Mouse (Mus musculus) midbrain, embryonic 11.5 days (tissue): ENCODE measurements around the gene Trim41. TPM values are rescaled to one million over a fixed set of nuclear protein-coding genes. Genes with fewer than 3 reads are reported as not detected.
"Not testable (repeated sequence)": the region's sequence is repeated elsewhere in the genome, so short reads cannot be mapped to it uniquely, and the experiment has no call there.

Experiments
- ATAC-seq: fragments of 200-750 bp; cut with Nextera tagmentation; 2 replicates; pipeline ENCODE4 v1.8.0; 2017; ENCODE audit warnings: moderate TSS enrichment, moderate library complexity; ENCODE audit not compliant: low FRiP score
- DNase-seq: peaks from one replicate; pipeline ENCODE4 v3.0.0; 2015; ENCODE audit warnings: low spot score; ENCODE audit errors: missing footprints
- H3K27ac ChIP-seq: fragments of 300-500 bp; sonication (generic); 2 replicates; pipeline ENCODE4 v1.5.1; 2014; ENCODE audit warnings: low read depth, low read length
- H3K27me3 ChIP-seq: fragments of 300-500 bp; sonication (generic); 2 replicates; pipeline ENCODE4 v1.6.1; 2014; ENCODE audit warnings: mild to moderate bottlenecking, low read length, moderate library complexity, mixed read lengths; ENCODE audit not compliant: control insufficient read depth, insufficient read depth
- H3K36me3 ChIP-seq: fragments of 300-500 bp; sonication (generic); 2 replicates; pipeline ENCODE4 v1.6.1; 2014; ENCODE audit warnings: mild to moderate bottlenecking, low read length, moderate library complexity, mixed read lengths; ENCODE audit not compliant: control insufficient read depth, insufficient read depth
- H3K4me1 ChIP-seq: fragments of 300-500 bp; sonication (generic); 2 replicates; pipeline ENCODE4 v1.6.1; 2014; ENCODE audit warnings: low read length; ENCODE audit not compliant: control insufficient read depth, insufficient read depth
- H3K4me2 ChIP-seq: fragments of 300-500 bp; sonication (generic); 2 replicates; pipeline ENCODE4 v1.6.1; 2014; ENCODE audit warnings: mild to moderate bottlenecking, moderate library complexity
- H3K4me3 ChIP-seq: fragments of 300-500 bp; sonication (generic); 2 replicates; pipeline ENCODE4 v1.5.1; 2014; ENCODE audit warnings: low read depth, low read length
- H3K9ac ChIP-seq: fragments of 300-500 bp; sonication (generic); 2 replicates; pipeline ENCODE4 v1.6.1; 2014; ENCODE audit warnings: low read length
- H3K9me3 ChIP-seq: fragments of 300-500 bp; sonication (generic); 2 replicates; pipeline ENCODE4 v1.6.1; 2016; ENCODE audit warnings: low read length; ENCODE audit not compliant: control insufficient read depth
- WGBS: fragments of 180-500 bp; shearing (Covaris S2); extraction: QIAGEN DNeasy Blood & Tissue Kit; methylation state at CpG from one replicate; pipeline ENCODE4 v1.1.7; 2014; 5-methylcytosine and 5-hydroxymethylcytosine counted together
- polyA plus RNA-seq: library from polyadenylated mRNA; unstranded; fragments of >200 nt; fragmentation: Nextera tagmentation; extraction: Ambion mirVana; gene quantifications from 2 replicates; pipeline ENCODE4 v1.2.1, GENCODE M21; 2014

Gene Trim41
- polyA plus RNA-seq, 1 experiment from 2014 or later: 3.6 TPM

GRCm38 (mm10) chr11:48831273-48831672 is 14.1 kb upstream of the Trim41 start:
- 66% methylated on average over 2 of the region's 2 CpGs for WGBS
- Histone ChIP-seq H3K27me3 (peaks cover 4% of the 10 kb centered on the region; the same call in 1 of the 2 replicates), H3K36me3 (no peaks in the 10 kb centered on the region), H3K4me2 (no peak overlapping the region), H3K4me1 (peaks cover 2% of the 10 kb centered on the region; the same call in 1 of the 2 replicates), H3K9me3 (no peaks in the 10 kb centered on the region), H3K9ac (no peak overlapping the region), H3K27ac (no peak overlapping the region), H3K4me3 (no peak overlapping the region)
- ATAC-seq (no peak), DNase-seq (no peak)

- H3K9me3 ChIP-seq: no peaks in the 10 kb centered on the region
- H3K27me3 ChIP-seq: no peaks in the 10 kb centered on the region
- no peak overlapping the region for H3K9ac ChIP-seq
- H3K27ac ChIP-seq: no peak overlapping the region
- peaks cover 2% of the 10 kb centered on the region; the same call in 1 of the 2 replicates for H3K4me1 ChIP-seq
- no peaks in the 10 kb centered on the region for H3K36me3 ChIP-seq
- DNase-seq (no peak), ATAC-seq (no peak)
- no peak overlapping the region for H3K4me3 ChIP-seq
- WGBS: 80% methylated on average over 2 of the region's 2 CpGs
- no peak overlapping the region for H3K4me2 ChIP-seq
These were observed 13.1 kb upstream of the Trim41 start for GRCm38 (mm10) chr11:48830279-48830678.

GRCm38 (mm10) chr11:48827926-48828325 is 10.8 kb upstream of the Trim41 start:
- ATAC-seq (no peak), DNase-seq (no peak)
- WGBS: 70% methylated on average over 6 of the region's 6 CpGs
- Histone ChIP-seq H3K27ac (no peak overlapping the region), H3K4me3 (no peak overlapping the region), H3K36me3 (no peaks in the 10 kb centered on the region), H3K9me3 (no peaks in the 10 kb centered on the region), H3K27me3 (peaks cover 14% of the 10 kb centered on the region), H3K9ac (no peak overlapping the region), H3K4me2 (no peak overlapping the region), H3K4me1 (peaks cover 2% of the 10 kb centered on the region; the same call in 1 of the 2 replicates)

- no peaks in the 10 kb centered on the region for H3K36me3 ChIP-seq
- peaks cover 14% of the 10 kb centered on the region for H3K27me3 ChIP-seq
- peak overlapping the region; percentile 38 for H3K4me3 ChIP-seq
- no peaks in the 10 kb centered on the region for H3K9me3 ChIP-seq
- ATAC-seq (peak; percentile 41), DNase-seq (peak; percentile 92)
- 1% methylated on average over 6 of the region's 6 CpGs for WGBS
- no peak overlapping the region; the same call in 1 of the 2 replicates for H3K27ac ChIP-seq
- H3K4me2 ChIP-seq: peak overlapping the region; percentile 48
- H3K4me1 ChIP-seq: peaks cover 2% of the 10 kb centered on the region; the same call in 1 of the 2 replicates
- peak overlapping the region; percentile 48 for H3K9ac ChIP-seq
These were observed 9.6 kb upstream of the Trim41 start for GRCm38 (mm10) chr11:48826752-48827096.

- peak within 1 kb of the TSS; percentile 48 for H3K9ac ChIP-seq
- H3K4me1 ChIP-seq, DNase-seq, H3K9me3 ChIP-seq, H3K36me3 ChIP-seq, H3K27ac ChIP-seq: not testable (repeated sequence)
- WGBS: under 1% methylated on average over 31 of the region's 92 CpGs
- peak within 1 kb of the TSS; percentile 38 for H3K4me3 ChIP-seq
- ATAC-seq: peak; percentile 83
- peaks cover 14% of the 10 kb centered on the region for H3K27me3 ChIP-seq
- H3K4me2 ChIP-seq: peak within 1 kb of the TSS; percentile 48
These were observed 9.0 kb upstream of the Trim41 start, which contains the start of the genes Trim7 and Gm12184 for GRCm38 (mm10) chr11:48825979-48826751. Gene Trim7 (plus strand): TSS chr11:48826140. Gene Gm12184 (minus strand): TSS chr11:48826655.

GRCm38 (mm10) chr11:48824311-48824830 is 7.2 kb upstream of the Trim41 start:
- Histone ChIP-seq H3K27me3 (peaks cover 14% of the 10 kb centered on the region), H3K27ac (no peak overlapping the region), H3K4me1 (peaks cover 2% of the 10 kb centered on the region; the same call in 1 of the 2 replicates), H3K9me3 (no peaks in the 10 kb centered on the region), H3K4me2 (peak overlapping the region; percentile 48), H3K4me3 (peak overlapping the region; percentile 38), H3K9ac (peak overlapping the region; percentile 16; the same call in 1 of the 2 replicates), H3K36me3 (no peaks in the 10 kb centered on the region)
- DNase-seq: peak; percentile 92
- no peak for ATAC-seq
- WGBS: 3% methylated on average over 22 of the region's 22 CpGs

- peak; percentile 99 for DNase-seq
- Histone ChIP-seq H3K4me1 (peaks cover 2% of the 10 kb centered on the region; the same call in 1 of the 2 replicates), H3K27ac (no peak overlapping the region), H3K9me3 (no peaks in the 10 kb centered on the region), H3K9ac (no peak overlapping the region; the same call in 1 of the 2 replicates), H3K4me2 (peak overlapping the region; percentile 48), H3K4me3 (peak overlapping the region; percentile 38), H3K27me3 (peaks cover 14% of the 10 kb centered on the region), H3K36me3 (no peaks in the 10 kb centered on the region)
- 1% methylated on average over 15 of the region's 15 CpGs for WGBS
- ATAC-seq: peak; percentile 35
These were observed 6.4 kb upstream of the Trim41 start for GRCm38 (mm10) chr11:48823536-48823972.

- DNase-seq (no peak), ATAC-seq (no peak)
- Histone ChIP-seq H3K9me3 (no peaks in the 10 kb centered on the region), H3K36me3 (no peaks in the 10 kb centered on the region), H3K4me1 (peaks cover 2% of the 10 kb centered on the region; the same call in 1 of the 2 replicates), H3K4me3 (no peak overlapping the region), H3K9ac (no peak overlapping the region), H3K4me2 (peak overlapping the region; percentile 48), H3K27ac (no peak overlapping the region), H3K27me3 (peaks cover 14% of the 10 kb centered on the region)
- WGBS: 36% methylated on average over 14 of the region's 14 CpGs
These were observed 5.8 kb upstream of the Trim41 start for GRCm38 (mm10) chr11:48822768-48823512.
